Mouse (Mus musculus): ENCODE measurements around the gene Ripply2. TPM values are rescaled to one million over a fixed set of nuclear protein-coding genes. Genes with fewer than 3 reads are reported as not detected.

Gene Ripply2
- polyA plus RNA-seq, 1 experiment from 2014 or later = 0.67 TPM

DNA sequence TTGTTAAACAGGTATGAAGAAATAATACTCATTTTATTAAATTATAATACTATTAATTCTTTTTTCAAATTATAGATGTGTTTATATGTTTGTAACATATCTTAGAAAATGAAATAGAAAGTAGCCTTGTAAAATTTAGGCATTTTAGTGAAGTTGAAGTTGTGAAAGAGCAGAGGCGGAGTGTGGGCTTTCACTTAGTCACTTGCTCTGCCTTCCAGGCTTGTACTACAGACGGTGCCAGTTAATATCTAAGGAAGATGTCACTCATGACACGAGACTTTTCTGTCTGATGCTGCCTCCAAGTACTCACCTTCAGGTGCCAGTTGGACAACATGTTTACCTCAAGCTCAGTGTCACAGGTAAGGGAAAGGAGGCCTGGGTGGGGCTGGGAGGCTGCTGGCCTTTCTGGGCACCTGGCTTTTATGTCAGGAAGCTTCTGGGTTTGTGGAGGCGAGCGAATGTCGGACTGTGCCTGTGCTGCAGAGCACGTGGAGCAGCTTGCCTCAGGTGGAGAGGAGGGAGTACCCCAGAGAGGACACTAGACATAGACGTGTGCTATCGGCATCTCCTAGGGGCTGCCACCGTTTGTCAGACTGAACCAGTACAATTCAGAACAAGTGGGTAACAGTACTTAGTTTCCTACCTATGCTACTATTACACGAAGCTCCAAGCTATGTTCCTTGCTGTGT is 40.4 kb downstream of the Ripply2 start:
- H3K4me2 ChIP-seq = no peak overlapping the region
- H3K4me1 ChIP-seq (ENCODE audit: control insufficient read depth, insufficient read depth, low read length) = no peaks in the 10 kb centered on the region
- ATAC-seq (ENCODE audit: low FRiP score) (no peak), DNase-seq (ENCODE audit: low spot score, missing footprints) (no peak)
- 92% methylated on average over 11 of the region's 11 CpGs for WGBS
- H3K27ac ChIP-seq (ENCODE audit: low read depth, low read length) = no peak overlapping the region
- H3K9me3 ChIP-seq (ENCODE audit: control insufficient read depth, low read length) = no peaks in the 10 kb centered on the region
- H3K9ac ChIP-seq (ENCODE audit: low read length) = no peak overlapping the region
- H3K4me3 ChIP-seq (ENCODE audit: low read depth, low read length) = no peak overlapping the region
- no peaks in the 10 kb centered on the region for H3K27me3 ChIP-seq (ENCODE audit: control insufficient read depth, insufficient read depth, low read length)
- no peaks in the 10 kb centered on the region; the same call in 1 of the 2 replicates for H3K36me3 ChIP-seq (ENCODE audit: control insufficient read depth, insufficient read depth, low read length)

DNA sequence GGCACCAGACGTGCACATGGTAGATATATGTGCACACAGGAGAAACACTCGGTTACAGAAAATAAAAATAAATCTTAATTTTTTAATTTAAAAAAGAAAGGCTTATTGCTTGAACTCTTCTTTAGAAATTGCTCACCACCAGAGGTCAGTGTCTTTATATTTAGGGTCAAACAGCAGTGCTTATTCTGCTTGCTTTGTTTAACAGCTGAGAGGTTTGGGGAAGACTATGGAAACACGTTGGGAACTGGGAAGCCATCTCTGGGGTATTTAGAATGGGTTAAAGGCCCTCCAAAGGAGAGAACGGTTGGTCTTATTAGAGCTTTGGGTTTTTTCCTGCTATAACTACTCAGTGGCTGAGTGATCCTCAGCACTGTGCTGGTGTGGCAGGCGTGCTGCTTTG is 47.0 kb downstream of the Ripply2 start:
- H3K9me3 ChIP-seq (ENCODE audit: control insufficient read depth, low read length) = no peaks in the 10 kb centered on the region
- no peaks in the 10 kb centered on the region for H3K4me1 ChIP-seq (ENCODE audit: control insufficient read depth, insufficient read depth, low read length)
- H3K36me3 ChIP-seq (ENCODE audit: control insufficient read depth, insufficient read depth, low read length) = peaks cover 2% of the 10 kb centered on the region; the same call in 1 of the 2 replicates
- 77% methylated on average over 5 of the region's 5 CpGs for WGBS
- no peak for ATAC-seq (ENCODE audit: low FRiP score)
- H3K4me3 ChIP-seq (ENCODE audit: low read depth, low read length) = no peak overlapping the region
- DNase-seq (ENCODE audit: low spot score, missing footprints) = no peak
- H3K9ac ChIP-seq (ENCODE audit: low read length) = no peak overlapping the region
- H3K27ac ChIP-seq (ENCODE audit: low read depth, low read length) = no peak overlapping the region
- no peak overlapping the region for H3K4me2 ChIP-seq
- H3K27me3 ChIP-seq (ENCODE audit: control insufficient read depth, insufficient read depth, low read length) = no peaks in the 10 kb centered on the region

DNA sequence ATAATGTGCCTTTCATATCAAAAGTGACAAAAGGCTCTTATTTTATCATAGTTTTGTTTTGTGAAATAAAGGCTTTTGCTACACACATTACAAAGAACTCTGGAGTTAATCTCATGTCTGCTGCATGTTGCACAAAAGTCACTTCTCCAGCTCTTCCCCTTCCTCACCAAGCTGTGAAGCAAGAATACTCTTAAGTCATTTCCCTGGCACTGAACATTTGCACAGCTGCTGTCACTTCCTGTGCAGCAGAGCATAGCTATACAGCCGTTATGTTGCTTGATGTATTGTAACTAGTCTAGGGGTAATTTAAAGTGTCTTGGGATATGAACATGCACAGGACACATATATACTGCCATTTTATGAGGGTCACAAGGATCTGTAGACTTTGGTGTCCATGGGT is 52.8 kb downstream of the Ripply2 start:
- Histone ChIP-seq H3K27me3 (ENCODE audit: control insufficient read depth, insufficient read depth, low read length) (no peaks in the 10 kb centered on the region), H3K36me3 (ENCODE audit: control insufficient read depth, insufficient read depth, low read length) (peaks cover 12% of the 10 kb centered on the region), H3K4me3 (ENCODE audit: low read depth, low read length) (no peak overlapping the region), H3K9me3 (ENCODE audit: control insufficient read depth, low read length) (no peaks in the 10 kb centered on the region), H3K27ac (ENCODE audit: low read depth, low read length) (no peak overlapping the region), H3K9ac (ENCODE audit: low read length) (no peak overlapping the region), H3K4me1 (ENCODE audit: control insufficient read depth, insufficient read depth, low read length) (no peaks in the 10 kb centered on the region), H3K4me2 (no peak overlapping the region)
- WGBS = 88% methylated on average over 1 of the region's 1 CpGs
- ATAC-seq (ENCODE audit: low FRiP score) (no peak), DNase-seq (ENCODE audit: low spot score, missing footprints) (peak; percentile 56)

Other genes starting within 250 kb of the Ripply2 start
- gene Snap91, start 134.9 kb upstream of the Ripply2 start, polyA plus RNA-seq (2014; fragmentation: Nextera tagmentation; extraction: Ambion mirVana) = 12.2 and 13.1 TPM in 2 replicates
- 126 and 134 TPM in 2 replicates for gene Cyb5r4, start 6.5 kb downstream of the Ripply2 start, polyA plus RNA-seq (2014; fragmentation: Nextera tagmentation; extraction: Ambion mirVana)
- not detected in 2 replicates for gene Mrap2, start 128.8 kb downstream of the Ripply2 start, polyA plus RNA-seq (2014; fragmentation: Nextera tagmentation; extraction: Ambion mirVana)
- 11.0 and 12.1 TPM in 2 replicates for gene Cep162, start 240.0 kb downstream of the Ripply2 start, polyA plus RNA-seq (2014; fragmentation: Nextera tagmentation; extraction: Ambion mirVana)